Mouse (Mus musculus) ZHBTc4 (cell line): ENCODE data around the gene Tas2r115.
"Not testable (repeated sequence)": the region's sequence is repeated elsewhere in the genome, so short reads cannot be mapped to it uniquely, and the experiment has no call there.

Experiments used
- DNase-seq: peaks from one replicate; pipeline ENCODE4 v3.0.0-alpha.2; 2011; ENCODE audit warnings: low read depth, low spot score

Gene Tas2r115

GRCm38 (mm10) chr6:132737935-132738334 lies at the start of gene Tas2r115:
Gene Tas2r115 (minus strand): TSS chr6:132738035.
- DNase-seq: no peak

DNA sequence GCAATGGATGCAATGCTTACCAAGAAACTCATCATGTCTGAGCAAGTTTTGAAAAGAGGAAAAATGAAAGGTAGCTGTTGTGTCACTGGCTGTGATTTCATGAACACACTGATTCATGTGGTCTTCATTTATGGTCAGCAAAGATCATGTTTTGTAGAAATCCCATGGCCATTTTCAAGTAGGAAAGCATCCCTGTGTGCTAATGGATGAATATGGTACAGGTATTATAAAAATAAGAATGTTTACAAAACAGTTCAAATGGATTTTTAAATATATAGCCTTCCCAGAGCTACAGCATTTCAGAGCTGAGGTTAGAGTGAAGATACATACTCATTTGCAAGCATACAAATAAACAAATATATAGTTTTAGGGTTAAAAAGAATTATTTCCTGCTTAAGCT lies 40.2 kb upstream of the Tas2r115 start, which contains the start of gene Tas2r136:
Gene Tas2r136, minus strand, starts transcription at position 101 of the 400 bp plus-strand sequence.
- DNase-seq: no peak

DNA sequence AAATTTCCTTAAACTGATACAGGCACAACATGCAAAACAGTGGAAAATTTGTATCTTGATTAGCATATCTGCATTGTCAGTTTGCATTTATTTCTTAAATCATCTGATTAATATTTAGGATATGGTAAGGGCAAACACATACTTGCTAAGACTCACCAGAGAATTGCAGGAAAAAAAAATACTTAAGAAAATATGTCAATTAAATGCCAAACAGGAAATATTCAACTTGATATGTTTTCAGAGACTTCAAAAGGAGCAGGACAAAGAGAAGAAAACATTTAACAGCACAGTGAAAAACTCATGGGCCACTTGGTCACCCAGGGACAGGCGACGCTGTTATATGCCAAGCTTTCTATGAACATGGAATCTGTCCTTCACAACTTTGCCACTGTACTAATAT lies 24.0 kb upstream of the Tas2r115 start, which contains the start of gene Tas2r102:
Gene Tas2r102, plus strand, starts transcription at position 301 of the 400 bp plus-strand sequence.
- DNase-seq: no peak

DNA sequence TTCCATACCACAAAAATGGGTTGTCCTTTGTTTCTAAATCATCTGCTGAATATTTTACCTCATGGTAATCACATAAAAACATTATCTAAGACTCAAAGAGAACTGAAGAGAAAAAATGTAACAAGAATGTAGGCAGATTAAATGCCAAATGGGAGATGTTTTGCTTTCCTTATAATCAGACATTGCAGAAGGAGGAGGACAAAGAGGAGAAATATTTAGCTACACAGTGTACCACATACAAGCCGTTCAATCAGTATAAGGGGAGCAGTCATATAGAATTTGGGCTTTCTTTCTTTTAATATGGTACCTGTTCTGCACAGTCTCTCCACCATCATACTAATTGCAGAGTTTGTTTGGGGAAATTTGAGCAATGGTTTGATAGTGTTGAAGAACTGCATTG lies 16.6 kb upstream of the Tas2r115 start, which contains the start of gene Tas2r124:
Gene Tas2r124, plus strand, starts transcription at position 301 of the 400 bp plus-strand sequence.
- DNase-seq: no peak

GRCm38 (mm10) chr6:132750206-132750605 lies 12.4 kb upstream of the Tas2r115 start:
- DNase-seq: no peak

- DNase-seq: no peak
These were observed 26.0 kb downstream of the Tas2r115 start, which contains the start of gene Tas2r122 for GRCm38 (mm10) chr6:132711828-132712227. Gene Tas2r122 (minus strand): TSS chr6:132711928.

DNA sequence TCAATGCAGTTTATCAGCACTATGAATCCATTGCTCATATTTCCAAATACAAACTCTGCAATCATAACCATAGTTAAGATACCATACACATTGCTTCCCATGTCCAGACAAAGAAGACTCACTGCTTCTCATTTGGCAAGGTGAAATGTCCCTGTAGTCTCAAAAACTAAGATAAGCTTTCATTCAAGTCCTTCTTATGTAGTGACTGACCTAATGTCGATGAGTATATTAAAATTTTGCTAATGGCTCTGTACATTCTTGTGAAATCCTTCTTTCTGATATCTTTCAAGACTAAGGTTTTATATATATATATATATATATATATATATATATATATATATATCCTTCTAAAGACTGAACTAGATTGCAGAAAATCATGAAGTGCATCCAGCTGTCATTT lies 36.9 kb downstream of the Tas2r115 start, which contains the start of gene Tas2r121:
Gene Tas2r121, minus strand, starts transcription at position 101 of the 400 bp plus-strand sequence.
- no peak for DNase-seq

DNA sequence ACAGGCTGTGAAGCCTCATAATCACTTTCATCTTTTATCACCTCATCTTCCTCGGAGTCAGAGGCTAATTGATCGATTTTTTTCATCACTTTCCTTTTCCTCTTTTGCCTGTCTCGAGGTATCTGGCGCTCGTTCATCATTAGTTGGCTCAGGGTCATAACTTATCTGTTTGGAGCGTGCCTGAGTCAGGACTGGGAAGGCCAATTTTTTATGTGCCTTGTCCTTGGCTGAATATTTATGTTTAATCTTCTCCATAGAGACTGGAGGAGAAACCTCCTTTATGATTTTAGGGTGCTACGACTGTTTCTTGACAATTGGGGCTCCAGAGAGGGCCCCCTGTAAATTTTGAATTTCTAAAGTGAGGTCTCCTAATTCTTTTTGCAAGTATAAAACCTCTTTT lies 46.2 kb downstream of the Tas2r115 start:
- not testable (repeated sequence) for DNase-seq
